Mouse (Mus musculus): ENCODE measurements around the gene Fbn1.

DNA sequence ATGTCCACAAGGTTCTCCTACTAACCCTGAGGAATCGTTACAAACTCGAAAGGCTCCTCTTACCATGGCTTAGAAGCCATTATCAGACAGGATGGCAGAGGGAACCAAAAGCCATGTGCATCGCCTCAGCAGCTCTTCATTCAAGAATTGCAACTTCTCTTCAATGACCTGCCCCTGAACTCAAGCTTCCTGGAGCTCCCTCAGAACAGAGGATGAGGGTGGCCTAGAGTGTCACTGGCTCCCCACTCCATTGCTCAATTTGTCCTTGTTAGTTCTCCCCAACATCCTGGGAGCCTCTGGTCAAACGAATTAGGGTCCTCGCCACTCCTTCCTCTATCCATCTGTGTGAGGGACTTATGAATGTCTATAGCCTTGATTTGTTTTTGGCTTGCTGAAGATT lies 231.1 kb downstream of the Fbn1 start:
- TF ChIP-seq CTCF (IDR thresholded peaks at IDR 0.05), result no peak
- TF ChIP-seq POLR2A (IDR thresholded peaks at IDR 0.05; ENCODE audit: insufficient read depth, low read depth, low read length), result no peak

Data from heart, adult 2 months (tissue).